Mouse (Mus musculus): ENCODE results near the gene Dnaaf1.

DNA sequence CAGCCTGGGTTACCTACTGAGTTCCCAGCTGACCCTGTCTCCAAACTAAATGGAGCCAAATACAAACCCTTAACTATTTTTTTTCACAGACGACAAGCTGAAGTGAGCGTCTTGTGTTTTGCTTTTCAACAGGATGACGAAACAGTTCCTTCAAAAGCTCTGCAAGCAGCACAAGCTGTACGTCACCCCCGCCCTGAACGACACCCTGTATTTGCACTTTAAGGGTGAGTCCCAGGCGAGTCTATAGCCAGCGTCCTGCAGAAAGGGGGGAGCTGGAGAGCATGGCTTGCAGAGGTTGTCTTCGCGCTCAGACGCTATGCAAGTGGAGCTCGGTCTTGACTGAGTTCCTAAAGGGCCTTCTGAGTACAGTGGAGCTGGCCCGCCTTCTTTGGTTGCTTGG is 4.1 kb downstream of the Dnaaf1 start:
- TF ChIP-seq POLR2A (IDR thresholded peaks at IDR 0.05; ENCODE audit: control insufficient read depth in 1 of 2, insufficient read depth in 1 of 2, low read depth in 1 of 2, low read length in 2 of 2, poor library complexity in 1 of 2) (no peak), ZKSCAN1 (IDR thresholded peaks at IDR 0.05; ENCODE audit: low read depth, low read length) (no peak), HCFC1 (IDR thresholded peaks at IDR 0.05; ENCODE audit: low read depth, low read length) (no peak), ZC3H11A (IDR thresholded peaks at IDR 0.05; ENCODE audit: low read depth, low read length) (no peak), MAFK (IDR thresholded peaks at IDR 0.05; ENCODE audit: borderline replicate concordance, low read depth, low read length) (no peak)

Data from MEL (cell line).